ENCODE assay signal across 8 mouse cellular contexts in genomic region chr7:82867271-82868121, GRCm38 (mm10). TPM values are rescaled to one million over a fixed set of nuclear protein-coding genes. Genes with fewer than 3 reads are reported as not detected.
DNase-seq lines count a peak whose midpoint lies in the region; ATAC-seq lines count a peak whose summit lies in the region.

Gene Mex3b, plus strand, starts transcription at chr7:82867333.

- H3K27ac ChIP-seq in neural tube, embryonic 11.5 days (ENCODE audit: low read depth, low read length): peak within 1 kb of the TSS; percentile 100
- peak within 1 kb of the TSS; percentile 100 for H3K27ac ChIP-seq in embryonic facial prominence, embryonic 10.5 days (replicated peaks)
- peak within 1 kb of the TSS; percentile 100 for H3K27ac ChIP-seq in limb, embryonic 13.5 days
- H3K27ac ChIP-seq in midbrain, embryonic 15.5 days: peak within 1 kb of the TSS; percentile 100

- H3K9me3 ChIP-seq in neural tube, embryonic 11.5 days (ENCODE audit: control insufficient read depth, low read length): no peaks in the 10 kb centered on the region
- no peaks in the 10 kb centered on the region for H3K9me3 ChIP-seq in embryonic facial prominence, embryonic 10.5 days
- H3K9me3 ChIP-seq in limb, embryonic 13.5 days: no peaks in the 10 kb centered on the region
- H3K9me3 ChIP-seq in midbrain, embryonic 15.5 days: no peaks in the 10 kb centered on the region

- under 1% methylated on average over 56 of the region's 87 CpGs for WGBS in neural tube, embryonic 11.5 days
- under 1% methylated on average over 87 of the region's 87 CpGs for WGBS in embryonic facial prominence, embryonic 10.5 days
- WGBS in limb, embryonic 13.5 days: under 1% methylated on average over 77 of the region's 87 CpGs
- under 1% methylated on average over 75 of the region's 87 CpGs for WGBS in midbrain, embryonic 15.5 days

- peak within 1 kb of the TSS; percentile 100 for H3K9ac ChIP-seq in neural tube, embryonic 11.5 days (ENCODE audit: low read length)
- peak within 1 kb of the TSS; percentile 100 for H3K9ac ChIP-seq in limb, embryonic 13.5 days
- peak within 1 kb of the TSS; percentile 100 for H3K9ac ChIP-seq in midbrain, embryonic 15.5 days

- H3K4me3 ChIP-seq in neural tube, embryonic 11.5 days (ENCODE audit: low read depth, low read length): peak within 1 kb of the TSS; percentile 100
- H3K4me3 ChIP-seq in embryonic facial prominence, embryonic 10.5 days: peak within 1 kb of the TSS; percentile 100
- H3K4me3 ChIP-seq in limb, embryonic 13.5 days: peak within 1 kb of the TSS; percentile 95
- H3K4me3 ChIP-seq in midbrain, embryonic 15.5 days: peak within 1 kb of the TSS; percentile 92

- no peaks in the 10 kb centered on the region for H3K27me3 ChIP-seq in neural tube, embryonic 11.5 days (ENCODE audit: control insufficient read depth, insufficient read depth, low read length)
- H3K27me3 ChIP-seq in embryonic facial prominence, embryonic 10.5 days (replicated peaks; ENCODE audit: low read depth, poor library complexity, severe bottlenecking): no peaks in the 10 kb centered on the region
- no peaks in the 10 kb centered on the region for H3K27me3 ChIP-seq in limb, embryonic 13.5 days
- no peaks in the 10 kb centered on the region for H3K27me3 ChIP-seq in midbrain, embryonic 15.5 days (replicated peaks)
- H3K27me3 ChIP-seq in splenic B cell, adult 2 months (ENCODE audit: control insufficient read depth, insufficient read depth, low read length, poor library complexity, severe bottlenecking): no peaks in the 10 kb centered on the region

- peaks cover 6% of the 10 kb centered on the region; the same call in 1 of the 2 replicates for H3K4me1 ChIP-seq in neural tube, embryonic 11.5 days (ENCODE audit: control insufficient read depth, insufficient read depth, low read length)
- peaks cover 54% of the 10 kb centered on the region for H3K4me1 ChIP-seq in embryonic facial prominence, embryonic 10.5 days
- peaks cover 30% of the 10 kb centered on the region for H3K4me1 ChIP-seq in limb, embryonic 13.5 days
- H3K4me1 ChIP-seq in midbrain, embryonic 15.5 days: peaks cover 29% of the 10 kb centered on the region

- DNase-seq in neural tube, embryonic 11.5 days (ENCODE audit: low spot score): peak; percentile 67
- DNase-seq in neural tube, embryonic 10.5 days (ENCODE audit: extremely low spot score, low spot score): no peak
- peak; percentile 70 for DNase-seq in embryonic facial prominence, embryonic 10.5 days (ENCODE audit: low spot score)
- DNase-seq in heart, adult 8-10 months (ENCODE audit: low spot score): peak; percentile 24
- peak; percentile 17 to 31 for DNase-seq in kidney, adult 8-10 months
- peak; percentile 69 for DNase-seq in splenic B cell, adult 2 months (ENCODE audit: low read depth, low spot score)

- no peak for ATAC-seq in neural tube, embryonic 11.5 days (ENCODE audit: insufficient read depth, low FRiP score, low TSS enrichment)
- ATAC-seq in limb, embryonic 13.5 days (ENCODE audit: low FRiP score, low read depth): no peak
- ATAC-seq in midbrain, embryonic 15.5 days (replicated peaks): no peak

- peak within 1 kb of the TSS; percentile 98 for H3K4me2 ChIP-seq in neural tube, embryonic 11.5 days (ENCODE audit: low read depth)
- H3K4me2 ChIP-seq in limb, embryonic 13.5 days (replicated peaks): peak within 1 kb of the TSS; percentile 90
- peak within 1 kb of the TSS; percentile 91 for H3K4me2 ChIP-seq in midbrain, embryonic 15.5 days

- peaks cover 9% of the 10 kb centered on the region for H3K36me3 ChIP-seq in neural tube, embryonic 11.5 days (ENCODE audit: control insufficient read depth, insufficient read depth, low read length)
- peaks cover 35% of the 10 kb centered on the region for H3K36me3 ChIP-seq in embryonic facial prominence, embryonic 10.5 days (replicated peaks)
- H3K36me3 ChIP-seq in limb, embryonic 13.5 days: peaks cover 27% of the 10 kb centered on the region
- peaks cover 9% of the 10 kb centered on the region; the same call in 1 of the 2 replicates for H3K36me3 ChIP-seq in midbrain, embryonic 15.5 days (replicated peaks)
- no peaks in the 10 kb centered on the region for H3K36me3 ChIP-seq in splenic B cell, adult 2 months (ENCODE audit: control insufficient read depth, insufficient read depth, low read length, poor library complexity, severe bottlenecking)

RNA-seq across cellular contexts. Expression of gene Mex3b, which starts in this region (rescaled TPM):
- 37.5 TPM in 2 replicates for polyA plus RNA-seq in neural tube, embryonic 11.5 days (2014; fragmentation: Nextera tagmentation; extraction: Ambion mirVana)
- 27.8 and 30.1 TPM in 2 replicates for polyA plus RNA-seq in embryonic facial prominence, embryonic 10.5 days (2016; fragmentation: Nextera tagmentation; extraction: Ambion mirVana)
- 1 to 10 TPM; 1.1 to 1.3 (median 1.3) TPM for total RNA-seq in heart, adult 8-10 months (2022)
- 35.6 and 36.4 TPM in 2 replicates for polyA plus RNA-seq in limb, embryonic 13.5 days (2015; fragmentation: Nextera tagmentation; extraction: Ambion mirVana)
- 33.1 and 33.6 TPM in 2 replicates for polyA plus RNA-seq in midbrain, embryonic 15.5 days (2015; fragmentation: Nextera tagmentation; extraction: Ambion mirVana)
